Mouse (Mus musculus) neural tube, embryonic 11.5 days (tissue): Measurements from ENCODE around the gene Uspl1. TPM values are rescaled to one million over a fixed set of nuclear protein-coding genes. Genes with fewer than 3 reads are reported as not detected.

Source experiments
- ATAC-seq: fragments of 200-750 bp; cut with Nextera tagmentation; 2 replicates; pipeline ENCODE4 v1.8.0; 2017; ENCODE audit warnings: moderate number of reproducible peaks, mild to moderate bottlenecking, moderate TSS enrichment, moderate library complexity; ENCODE audit not compliant: insufficient read depth, low FRiP score, low TSS enrichment
- DNase-seq: peaks from one replicate; pipeline ENCODE4 v3.0.0-alpha.2; 2015; ENCODE audit warnings: low spot score
- H3K27ac ChIP-seq: fragments of 300-500 bp; sonication (generic); 2 replicates; pipeline ENCODE4 v1.5.1; 2014; ENCODE audit warnings: low read depth, mild to moderate bottlenecking, low read length
- H3K27me3 ChIP-seq: fragments of 300-500 bp; sonication (generic); 2 replicates; pipeline ENCODE4 v1.6.1; 2014; ENCODE audit warnings: mild to moderate bottlenecking, low read length, mixed read lengths; ENCODE audit not compliant: control insufficient read depth, insufficient read depth
- H3K36me3 ChIP-seq: fragments of 300-500 bp; sonication (generic); 2 replicates; pipeline ENCODE4 v1.6.1; 2014; ENCODE audit warnings: mild to moderate bottlenecking, low read length, moderate library complexity, mixed read lengths; ENCODE audit not compliant: control insufficient read depth, insufficient read depth
- H3K4me1 ChIP-seq: fragments of 300-500 bp; sonication (generic); 2 replicates; pipeline ENCODE4 v1.6.1; 2014; ENCODE audit warnings: low read length, mixed read lengths; ENCODE audit not compliant: control insufficient read depth, insufficient read depth
- H3K4me2 ChIP-seq: fragments of 300-500 bp; sonication (generic); 2 replicates; pipeline ENCODE4 v1.6.1; 2014; ENCODE audit warnings: low read depth, mild to moderate bottlenecking, moderate library complexity
- H3K4me3 ChIP-seq: fragments of 300-500 bp; sonication (generic); 2 replicates; pipeline ENCODE4 v1.5.1; 2014; ENCODE audit warnings: low read depth, low read length
- H3K9ac ChIP-seq: fragments of 300-500 bp; sonication (generic); 2 replicates; pipeline ENCODE4 v1.6.1; 2014; ENCODE audit warnings: mild to moderate bottlenecking, low read length
- H3K9me3 ChIP-seq: fragments of 300-500 bp; sonication (generic); 2 replicates; pipeline ENCODE4 v1.6.1; 2016; ENCODE audit warnings: low read length; ENCODE audit not compliant: control insufficient read depth
- WGBS: fragments of 180-500 bp; shearing (Covaris S2); extraction: QIAGEN DNeasy Blood & Tissue Kit; methylation state at CpG from one replicate; pipeline ENCODE4 v1.1.7; 2014; 5-methylcytosine and 5-hydroxymethylcytosine counted together
- polyA plus RNA-seq: library from polyadenylated mRNA; unstranded; fragments of >200 nt; fragmentation: Nextera tagmentation; extraction: Ambion mirVana; gene quantifications from 2 replicates; pipeline ENCODE4 v1.2.1, GENCODE M21; 2014

The Uspl1 gene
- polyA plus RNA-seq, 1 experiment from 2014 or later: 78.6 TPM

DNA sequence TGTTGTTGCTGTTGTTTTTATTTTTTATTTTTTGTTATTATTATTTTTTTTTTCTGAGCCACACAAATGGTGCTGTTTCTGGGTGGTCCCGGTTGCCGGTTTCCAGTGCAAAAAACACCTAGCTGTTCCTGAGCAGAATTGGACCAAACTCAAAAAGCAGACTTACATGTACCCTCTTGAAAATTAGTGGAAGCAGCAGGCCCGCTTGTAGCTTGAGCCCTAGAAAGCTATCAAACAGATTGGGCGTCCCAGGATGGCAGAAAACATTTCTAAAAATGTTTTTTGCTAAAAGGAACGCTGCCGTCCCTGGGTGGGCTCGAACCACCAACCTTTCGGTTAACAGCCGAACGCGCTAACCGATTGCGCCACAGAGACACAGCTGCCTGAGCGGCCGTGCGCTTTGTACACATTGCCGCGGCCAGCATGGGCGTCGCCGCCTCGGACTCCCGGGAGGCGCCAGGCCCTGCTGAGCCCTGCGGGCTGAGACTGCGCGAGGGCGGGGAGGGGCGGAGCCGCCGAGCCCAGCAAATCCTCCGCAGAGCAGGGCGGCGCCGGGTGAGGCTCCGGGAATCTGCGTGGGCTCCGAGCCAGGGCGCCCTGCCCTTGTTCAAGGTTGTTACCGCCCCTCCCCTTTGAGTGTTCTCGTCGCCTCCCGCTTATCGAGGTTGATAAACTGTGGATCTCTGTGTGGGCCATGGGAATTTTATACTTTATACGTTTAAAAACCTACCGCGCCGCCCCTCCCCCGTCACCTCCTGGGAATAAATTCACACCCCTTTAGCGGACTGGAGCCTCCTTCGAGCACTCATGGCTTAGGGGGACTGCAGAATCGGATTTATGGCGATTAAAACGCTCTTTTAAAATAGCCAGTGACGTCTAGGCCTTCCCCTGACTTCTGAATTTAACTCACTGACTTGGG, 44.8 kb downstream of the Uspl1 start:
- ATAC-seq: peak; percentile 99
- H3K9me3 ChIP-seq: no peaks in the 10 kb centered on the region
- DNase-seq: peak; percentile 99
- no peaks in the 10 kb centered on the region for H3K36me3 ChIP-seq
- peak overlapping the region; percentile 33 for H3K4me2 ChIP-seq
- 3% methylated on average over 55 of the region's 55 CpGs for WGBS
- H3K27me3 ChIP-seq: no peaks in the 10 kb centered on the region
- H3K9ac ChIP-seq: peak overlapping the region; percentile 20
- H3K27ac ChIP-seq: peak overlapping the region; percentile 63
- peak overlapping the region; percentile 47 for H3K4me3 ChIP-seq
- peaks cover 4% of the 10 kb centered on the region; the same call in 1 of the 2 replicates for H3K4me1 ChIP-seq

DNA sequence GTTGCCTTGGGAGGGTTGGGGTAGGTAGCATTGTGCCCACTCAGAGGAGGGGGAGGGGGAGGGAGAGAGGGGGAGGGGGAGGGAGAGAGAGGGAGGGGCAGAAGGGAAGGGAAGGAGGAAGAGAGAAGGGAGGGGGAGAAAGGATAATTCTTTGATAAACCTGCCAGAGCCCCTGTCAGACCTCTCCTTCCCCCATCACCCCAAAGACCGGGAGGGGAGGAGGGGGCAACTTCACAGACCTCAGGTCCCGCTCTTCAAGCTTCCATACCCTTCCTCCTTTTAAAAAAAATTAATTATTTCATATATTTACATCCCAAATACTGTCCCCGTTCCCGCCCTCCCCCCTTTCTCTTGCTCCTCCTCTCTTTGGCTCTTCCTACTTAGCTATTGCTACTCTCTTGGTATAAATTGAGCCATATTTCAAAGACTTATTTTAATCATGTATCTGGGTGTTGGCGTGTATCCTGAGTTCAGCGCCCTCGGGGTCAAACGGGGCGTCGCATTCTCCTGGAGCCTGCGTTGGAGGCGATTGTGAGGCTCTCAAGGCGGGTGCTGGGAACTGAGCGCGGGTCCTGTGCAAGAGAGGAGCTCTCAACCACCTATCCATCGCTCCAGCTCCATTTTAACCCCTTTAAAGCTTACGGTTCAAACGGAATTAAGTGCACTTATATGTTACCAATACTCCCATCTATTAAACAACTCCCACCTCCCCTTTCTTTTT, 45.6 kb downstream of the Uspl1 start:
- DNase-seq (no peak), ATAC-seq (peak; percentile 14)
- Histone ChIP-seq H3K9me3 (no peaks in the 10 kb centered on the region), H3K4me2 (peak overlapping the region; percentile 33), H3K27ac (peak overlapping the region; percentile 63), H3K27me3 (no peaks in the 10 kb centered on the region), H3K9ac (peak overlapping the region; percentile 20), H3K4me3 (peak overlapping the region; percentile 47), H3K4me1 (no peaks in the 10 kb centered on the region; the same call in 1 of the 2 replicates), H3K36me3 (no peaks in the 10 kb centered on the region)
- WGBS: 68% methylated on average over 18 of the region's 18 CpGs

DNA sequence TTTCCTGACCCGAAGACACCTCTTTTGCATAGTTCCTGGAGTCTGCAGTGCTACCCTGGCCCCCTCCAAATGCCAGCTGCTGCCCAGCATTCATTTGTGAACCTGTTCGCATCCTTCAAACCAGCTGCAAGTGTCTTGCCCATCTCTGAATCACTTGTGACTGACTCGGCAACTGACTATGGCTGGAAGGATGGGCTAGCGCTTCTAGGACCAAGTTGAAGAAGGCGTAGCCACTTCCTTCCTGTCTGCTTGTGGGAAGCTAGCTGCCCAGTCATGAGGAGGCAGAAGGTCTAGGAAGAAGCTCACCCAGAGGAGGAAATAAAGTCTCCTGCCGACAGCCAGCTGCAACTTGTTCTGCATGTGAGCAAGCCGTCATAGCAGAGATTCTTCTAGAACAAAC, 50.9 kb downstream of the Uspl1 start:
- H3K36me3 ChIP-seq: no peaks in the 10 kb centered on the region
- no peaks in the 10 kb centered on the region for H3K9me3 ChIP-seq
- no peak overlapping the region for H3K27ac ChIP-seq
- ATAC-seq: no peak
- H3K27me3 ChIP-seq: no peaks in the 10 kb centered on the region
- no peak overlapping the region for H3K9ac ChIP-seq
- WGBS: 86% methylated on average over 7 of the region's 7 CpGs
- no peak overlapping the region for H3K4me3 ChIP-seq
- no peak overlapping the region for H3K4me2 ChIP-seq
- H3K4me1 ChIP-seq: no peaks in the 10 kb centered on the region
- DNase-seq: no peak

- ATAC-seq: no peak
- H3K36me3 ChIP-seq: no peaks in the 10 kb centered on the region
- H3K4me1 ChIP-seq: no peaks in the 10 kb centered on the region
- no peak overlapping the region for H3K4me2 ChIP-seq
- no peak overlapping the region for H3K4me3 ChIP-seq
- H3K27ac ChIP-seq: no peak overlapping the region
- no peak overlapping the region for H3K9ac ChIP-seq
- no peak for DNase-seq
- H3K27me3 ChIP-seq: no peaks in the 10 kb centered on the region
- H3K9me3 ChIP-seq: no peaks in the 10 kb centered on the region
- WGBS: 91% methylated on average over 24 of the region's 24 CpGs
These were observed 53.2 kb downstream of the Uspl1 start for GRCm38 (mm10) chr5:149237221-149237950.

GRCm38 (mm10) chr5:149242467-149242866, 58.3 kb downstream of the Uspl1 start:
- H3K9me3 ChIP-seq: no peaks in the 10 kb centered on the region
- no peak for DNase-seq

DNA sequence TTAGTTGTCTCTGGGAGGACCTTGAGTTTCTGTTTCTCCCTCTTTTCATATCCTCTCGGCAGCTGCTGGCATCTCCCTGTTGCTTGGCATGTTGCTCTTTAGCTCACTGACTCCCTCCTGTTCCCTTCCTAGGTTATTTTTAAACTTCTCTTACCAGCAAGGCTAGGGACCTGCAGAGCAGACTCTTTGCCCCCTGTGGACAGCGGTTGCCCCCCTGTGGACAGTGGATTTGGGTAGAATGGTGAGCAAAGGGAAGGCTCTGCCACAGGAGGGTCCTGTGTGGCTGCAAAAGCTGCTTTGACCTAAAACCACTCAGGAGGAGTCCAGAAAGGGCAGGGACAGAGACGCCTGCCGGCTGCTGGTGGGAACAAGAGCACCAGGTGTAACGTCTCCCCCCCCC, 58.9 kb downstream of the Uspl1 start:
- WGBS: 48% methylated on average over 5 of the region's 5 CpGs
- Histone ChIP-seq H3K4me2 (no peak overlapping the region), H3K9me3 (no peaks in the 10 kb centered on the region), H3K27ac (no peak overlapping the region), H3K4me3 (no peak overlapping the region), H3K36me3 (no peaks in the 10 kb centered on the region), H3K4me1 (no peaks in the 10 kb centered on the region), H3K9ac (no peak overlapping the region), H3K27me3 (no peaks in the 10 kb centered on the region)
- ATAC-seq (no peak), DNase-seq (no peak)

More at GRCm38 (mm10) chr5:149242467-149242866, 58.3 kb downstream of the Uspl1 start:
- WGBS: 92% methylated on average over 5 of the region's 5 CpGs
- H3K27me3 ChIP-seq: no peaks in the 10 kb centered on the region
- ATAC-seq: no peak
- H3K4me3 ChIP-seq: no peak overlapping the region
- no peaks in the 10 kb centered on the region for H3K4me1 ChIP-seq
- no peak overlapping the region for H3K4me2 ChIP-seq
- no peak overlapping the region for H3K27ac ChIP-seq
- H3K36me3 ChIP-seq: no peaks in the 10 kb centered on the region
- no peak overlapping the region for H3K9ac ChIP-seq

DNA sequence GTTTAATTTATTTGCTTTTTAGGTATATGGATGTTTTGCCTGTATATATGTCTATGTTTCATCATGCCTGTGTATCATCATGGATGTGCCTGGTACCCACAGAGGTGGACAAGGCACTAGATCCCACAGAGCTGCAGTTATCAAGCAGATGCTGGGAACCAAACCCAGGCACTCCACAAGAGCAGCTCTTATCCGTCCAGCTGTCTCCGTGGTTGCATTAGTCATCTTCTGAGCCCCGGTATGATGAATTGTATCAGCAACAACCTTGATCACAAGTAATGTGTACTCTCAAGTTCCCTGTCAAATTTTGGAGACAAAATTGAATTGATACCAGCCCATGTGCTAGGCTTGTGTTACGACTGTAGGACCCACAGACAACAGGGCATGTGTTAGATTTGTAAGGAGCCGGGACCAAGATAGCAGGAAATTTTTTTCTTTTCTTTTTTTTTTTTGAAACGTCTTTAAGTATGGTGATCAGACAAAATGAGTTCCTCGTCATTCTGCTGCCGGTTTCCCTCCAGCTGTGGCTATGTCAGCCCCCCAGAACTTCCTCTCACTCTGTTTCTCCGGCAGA, 61.3 kb downstream of the Uspl1 start:
- Histone ChIP-seq H3K36me3 (no peaks in the 10 kb centered on the region), H3K27ac (0 out of 2 replicates have a peak overlapping the region, but pooled peaks have one; percentile 24), H3K9ac (no peak overlapping the region), H3K9me3 (no peaks in the 10 kb centered on the region), H3K27me3 (no peaks in the 10 kb centered on the region), H3K4me3 (no peak overlapping the region), H3K4me1 (no peaks in the 10 kb centered on the region), H3K4me2 (peak overlapping the region; percentile 32)
- 60% methylated on average over 9 of the region's 9 CpGs for WGBS
- no peak for ATAC-seq
- no peak for DNase-seq

GRCm38 (mm10) chr5:149245965-149246470, 61.9 kb downstream of the Uspl1 start:
- Histone ChIP-seq H3K9me3 (no peaks in the 10 kb centered on the region), H3K4me2 (peak overlapping the region; percentile 32), H3K27me3 (no peaks in the 10 kb centered on the region), H3K4me1 (no peaks in the 10 kb centered on the region), H3K4me3 (no peak overlapping the region), H3K27ac (0 out of 2 replicates have a peak overlapping the region, but pooled peaks have one; percentile 24), H3K36me3 (no peaks in the 10 kb centered on the region), H3K9ac (no peak overlapping the region)
- DNase-seq (peak; percentile 33), ATAC-seq (peak; percentile 41; the same call in 1 of the 2 replicates)
- WGBS: 31% methylated on average over 16 of the region's 16 CpGs
